Mouse (Mus musculus): ENCODE data around the gene Rpl13. TPM values are rescaled to one million over a fixed set of nuclear protein-coding genes. Genes with fewer than 3 reads are reported as not detected.

Rpl13 gene
- polyA plus RNA-seq, 1 experiment: 3,303 TPM

GRCm38 (mm10) chr8:123150737-123151171 lies 48.6 kb downstream of the Rpl13 start:
- H3K27ac ChIP-seq (ENCODE audit: control insufficient read depth, insufficient read depth, low read length): no peak overlapping the region
- DNase-seq: no peak
- 36% methylated on average over 9 of the region's 9 CpGs for WGBS
- no peak overlapping the region for H3K4me3 ChIP-seq (ENCODE audit: control insufficient read depth, insufficient read depth, low read length)
- no peaks in the 10 kb centered on the region for H3K27me3 ChIP-seq (ENCODE audit: control insufficient read depth, insufficient read depth, low read length)
- H3K4me1 ChIP-seq (replicated peaks; ENCODE audit: control insufficient read depth, insufficient read depth, low read length): no peaks in the 10 kb centered on the region
- H3K36me3 ChIP-seq (ENCODE audit: control insufficient read depth, insufficient read depth, low read length): no peaks in the 10 kb centered on the region
- TF ChIP-seq POLR2A (IDR thresholded peaks at IDR 0.05; ENCODE audit: control insufficient read depth, extremely low read depth, insufficient read depth, low read length, poor library complexity) (no peak), CTCF (IDR thresholded peaks at IDR 0.05; ENCODE audit: borderline replicate concordance, control insufficient read depth, extremely low read depth, insufficient read depth, low read length, poor library complexity) (no peak)

Other genes starting within 250 kb of the Rpl13 start
- 118 and 145 TPM in 2 replicates for gene Ankrd11, start 60.1 kb upstream of the Rpl13 start, polyA plus RNA-seq (2012; rRNA removed)
- 126 and 145 TPM in 2 replicates for gene Spg7, start 39.4 kb upstream of the Rpl13 start, polyA plus RNA-seq (2012; rRNA removed)
- gene Cpne7, start 15.0 kb downstream of the Rpl13 start, polyA plus RNA-seq (2012; rRNA removed): 2.1 and 3.1 TPM in 2 replicates
- gene Sult5a1, start 56.0 kb downstream of the Rpl13 start, polyA plus RNA-seq (2012; rRNA removed): 12.4 and 17.5 TPM in 2 replicates
- 4.5 and 13.2 TPM in 2 replicates for gene Dpep1, start 83.9 kb downstream of the Rpl13 start, polyA plus RNA-seq (2012; rRNA removed)
- gene Chmp1a, start 110.4 kb downstream of the Rpl13 start, polyA plus RNA-seq (2012; rRNA removed): 122 and 128 TPM in 2 replicates
- 0.66 and 1.1 TPM in 2 replicates for gene Spata33, start 110.5 kb downstream of the Rpl13 start, polyA plus RNA-seq (2012; rRNA removed)
- 63.4 and 70.8 TPM in 2 replicates for gene Cdk10, start 122.5 kb downstream of the Rpl13 start, polyA plus RNA-seq (2012; rRNA removed)
- 27.6 and 34.0 TPM in 2 replicates for gene Spata2l, start 133.9 kb downstream of the Rpl13 start, polyA plus RNA-seq (2012; rRNA removed)
- 75.5 and 82.4 TPM in 2 replicates for gene Zfp276, start 151.8 kb downstream of the Rpl13 start, polyA plus RNA-seq (2012; rRNA removed)
- gene Vps9d1, start 152.0 kb downstream of the Rpl13 start, polyA plus RNA-seq (2012; rRNA removed): 151 and 152 TPM in 2 replicates
- 84.5 and 97.2 TPM in 2 replicates for gene Fanca, start 216.2 kb downstream of the Rpl13 start, polyA plus RNA-seq (2012; rRNA removed)
- 2.1 and 2.5 TPM in 2 replicates for gene Spire2, start 230.4 kb downstream of the Rpl13 start, polyA plus RNA-seq (2012; rRNA removed)

Data from thymus, adult 2 months (tissue).